Mouse (Mus musculus) spleen, embryonic (tissue): ENCODE data around the gene Myo5a.

Source experiments
- CTCF ChIA-PET: fragments of 350-600 bp; sonication (Branson Sonifier 250); formaldehyde crosslinking; loops from one replicate; lab custom pipeline; 2022; lab: Charles Lee

Myo5a gene

DNA sequence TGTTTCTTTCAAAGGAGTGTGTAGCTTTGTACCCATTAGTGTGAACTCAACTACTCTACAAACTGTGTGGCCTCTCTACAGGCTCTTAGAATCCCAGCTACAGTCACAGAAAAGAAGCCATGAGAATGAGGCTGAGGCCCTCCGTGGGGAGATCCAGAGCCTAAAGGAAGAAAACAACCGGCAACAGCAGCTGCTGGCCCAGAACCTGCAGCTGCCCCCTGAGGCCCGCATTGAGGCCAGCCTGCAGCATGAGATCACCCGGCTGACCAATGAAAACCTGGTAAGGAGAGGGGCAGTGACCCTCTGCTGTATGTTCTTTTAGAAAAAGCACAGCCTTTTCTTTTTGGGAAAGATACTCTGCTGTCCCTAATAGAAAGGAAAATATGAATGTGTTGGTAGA lies 123.0 kb downstream of the Myo5a start:
- CTCF ChIA-PET = no interaction called here

DNA sequence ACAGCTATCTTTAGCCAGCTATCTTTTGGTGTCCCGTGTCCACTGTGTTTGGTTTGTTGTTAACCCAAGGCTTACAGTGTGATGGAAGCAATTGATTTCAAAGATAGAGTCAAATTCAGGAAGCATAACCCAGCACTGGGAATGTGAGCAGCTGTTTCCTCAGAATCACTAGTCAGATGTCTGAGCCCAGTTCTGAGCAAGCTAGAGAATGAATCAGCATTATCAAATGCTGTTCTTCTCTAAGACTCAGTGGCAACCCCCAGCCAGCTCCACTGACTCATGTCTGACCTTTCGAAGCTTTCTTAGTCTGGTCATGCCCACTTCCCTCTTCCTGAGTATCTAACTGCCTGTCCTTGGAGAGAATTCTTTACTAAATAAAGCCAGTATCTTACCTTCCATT lies 125.5 kb downstream of the Myo5a start:
- CTCF ChIA-PET = no interaction called here

DNA sequence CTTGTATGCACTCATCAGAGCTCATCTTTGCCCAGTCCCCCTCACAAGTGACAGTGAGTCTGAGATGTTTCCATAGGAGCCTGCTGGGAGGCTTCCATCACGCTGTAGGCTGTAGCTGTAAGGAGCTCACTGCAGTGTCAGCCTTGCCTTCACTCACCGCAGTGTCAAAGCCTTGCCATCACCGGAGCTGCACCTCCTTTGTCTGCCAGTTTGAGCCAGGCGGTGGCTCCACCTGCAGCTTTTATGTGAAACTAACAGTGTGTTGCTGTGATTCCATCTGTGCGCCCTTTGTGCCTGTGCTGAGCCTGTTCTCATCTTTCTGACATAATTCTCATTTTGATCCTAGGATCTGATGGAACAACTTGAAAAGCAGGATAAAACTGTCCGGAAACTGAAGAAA lies 126.5 kb downstream of the Myo5a start:
- CTCF ChIA-PET = interaction anchor here (0.8 kb wide), 1 partner anchor 18 kb away, joined by 3 read pairs; no protein-coding TSS in a partner anchor

GRCm38 (mm10) chr9:75201506-75201905 lies 130.7 kb downstream of the Myo5a start:
- CTCF ChIA-PET = no interaction called here

GRCm38 (mm10) chr9:75202036-75202435 lies 131.2 kb downstream of the Myo5a start:
- CTCF ChIA-PET = no interaction called here

GRCm38 (mm10) chr9:75209246-75209645 lies 138.4 kb downstream of the Myo5a start:
- CTCF ChIA-PET = no interaction called here

- CTCF ChIA-PET = interaction anchor here (0.7 kb wide), 1 partner anchor 156 kb away, joined by 3 read pairs; no protein-coding TSS in a partner anchor
Observed at GRCm38 (mm10) chr9:75210269-75210668, 139.5 kb downstream of the Myo5a start.

DNA sequence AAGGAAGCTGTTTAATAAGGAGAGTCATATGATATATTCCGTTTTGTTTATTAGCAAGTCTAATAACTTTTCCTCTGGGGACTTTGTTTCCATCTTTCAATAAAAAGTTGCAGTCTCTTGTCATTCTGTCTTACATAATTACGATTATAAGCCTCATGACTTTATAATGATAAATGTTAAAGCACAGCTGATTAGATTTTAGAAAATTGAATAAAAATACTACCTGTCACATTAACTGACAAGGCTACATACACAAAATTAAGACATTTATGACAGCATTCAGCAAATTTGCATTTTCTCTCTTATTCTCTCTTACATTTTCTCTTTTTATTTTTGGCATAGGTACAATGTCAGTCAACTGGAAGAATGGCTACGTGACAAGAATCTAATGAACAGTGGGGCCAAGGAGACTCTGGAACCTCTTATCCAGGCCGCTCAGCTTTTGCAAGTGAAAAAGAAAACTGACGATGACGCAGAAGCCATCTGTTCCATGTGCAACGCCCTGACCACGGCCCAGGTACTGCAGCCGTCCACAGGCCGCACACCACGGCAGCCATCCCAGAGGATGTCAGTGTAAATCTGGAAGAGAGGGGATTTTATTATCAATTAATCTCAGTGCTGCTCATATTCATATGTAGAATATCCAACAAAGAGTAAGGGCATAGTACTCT lies 144.1 kb downstream of the Myo5a start:
- CTCF ChIA-PET = interaction anchor here (0.6 kb wide), 1 partner anchor 306 kb away, joined by 3 read pairs; no protein-coding TSS in a partner anchor

- CTCF ChIA-PET = no interaction called here
Observed at GRCm38 (mm10) chr9:75219942-75220341, 149.1 kb downstream of the Myo5a start.

DNA sequence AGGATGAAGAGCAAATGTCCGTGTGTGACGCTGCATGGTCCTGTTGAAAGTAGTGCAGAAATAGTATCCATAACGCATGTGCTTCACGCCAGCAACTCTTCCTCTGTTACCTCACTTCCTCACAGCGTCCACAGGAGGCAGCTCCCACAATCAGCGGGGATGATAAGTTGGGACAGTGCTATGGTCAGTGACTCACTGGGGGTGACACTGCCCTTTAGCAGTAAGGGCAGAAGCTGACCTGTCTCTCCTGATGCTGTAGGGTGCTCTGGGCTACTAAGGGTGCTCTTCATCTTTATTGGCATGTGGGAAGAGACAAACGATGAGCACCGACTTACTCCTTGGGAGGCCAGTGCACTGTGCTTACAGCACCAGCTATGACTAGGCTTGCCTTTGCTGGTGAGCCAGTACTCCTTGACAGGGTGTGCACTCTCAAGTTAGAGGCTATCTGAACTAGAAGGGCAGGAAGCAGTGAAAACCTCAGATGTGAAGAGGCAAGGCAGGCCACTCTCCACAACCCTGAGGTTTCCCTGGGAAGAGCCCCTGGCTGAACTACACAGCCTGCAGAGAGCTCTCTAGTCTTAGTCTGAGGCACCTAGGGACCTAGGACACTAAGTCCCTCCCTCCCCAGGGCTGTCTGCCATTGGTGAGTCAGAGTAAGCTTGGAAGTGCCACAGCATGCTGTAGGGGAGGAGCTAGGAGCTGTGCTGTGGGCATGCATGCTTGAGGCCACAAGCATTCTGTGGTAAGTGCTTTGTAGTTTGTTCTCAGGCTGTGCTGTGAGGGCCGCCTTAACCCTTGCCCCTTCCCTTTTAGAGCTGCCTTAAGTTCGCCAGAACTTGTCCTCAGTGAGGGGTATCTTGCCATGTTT lies 150.8 kb downstream of the Myo5a start:
- CTCF ChIA-PET = no interaction called here

DNA sequence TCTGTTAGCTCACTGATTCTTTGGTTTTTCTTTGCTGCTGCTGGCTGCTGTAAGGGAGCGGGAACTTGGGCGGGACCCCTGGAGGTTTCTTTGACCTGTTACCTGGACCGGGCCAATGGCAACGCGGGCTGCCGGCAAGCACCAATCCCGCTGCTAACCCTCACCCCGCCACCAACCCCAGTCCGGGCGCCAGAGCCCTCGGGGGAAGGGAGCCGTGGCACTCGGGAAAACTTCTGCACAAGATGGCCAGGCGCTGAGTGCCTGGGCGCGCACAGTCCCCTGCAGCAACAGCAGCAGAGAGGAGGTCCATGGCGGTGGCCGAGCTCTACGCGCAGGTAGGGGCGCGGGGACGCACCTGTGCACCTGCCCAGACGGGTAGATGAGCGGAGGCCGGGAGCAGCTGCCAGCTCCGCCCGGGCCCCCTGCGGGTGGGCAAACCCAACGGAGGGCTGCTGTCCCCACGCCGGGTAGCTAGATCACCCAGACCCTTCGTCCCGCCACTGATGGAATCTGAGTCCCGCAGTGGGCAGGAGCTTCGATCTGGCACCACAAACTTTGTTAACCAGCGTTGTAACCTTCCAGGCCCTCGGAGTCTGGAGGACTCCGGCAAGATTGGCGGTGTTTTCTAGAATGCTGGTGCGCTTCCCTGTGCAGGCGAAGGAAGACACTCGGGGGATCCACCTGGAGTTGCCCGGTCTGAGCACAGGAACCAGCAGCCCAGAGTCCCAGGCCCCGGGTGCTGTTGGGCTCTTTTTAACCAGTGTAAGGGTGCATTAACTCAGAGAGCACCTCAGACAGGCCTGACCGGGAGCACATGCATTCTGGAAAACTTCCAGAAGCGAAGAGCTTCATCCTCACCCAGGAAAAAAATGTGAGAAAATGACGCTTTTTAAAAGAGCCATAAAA lies 161.3 kb downstream of the Myo5a start, which contains the start of gene Myo5c:
TSS of gene Myo5c (plus strand) at position 180 of the 906 bp plus-strand sequence.
- CTCF ChIA-PET = no interaction called here

DNA sequence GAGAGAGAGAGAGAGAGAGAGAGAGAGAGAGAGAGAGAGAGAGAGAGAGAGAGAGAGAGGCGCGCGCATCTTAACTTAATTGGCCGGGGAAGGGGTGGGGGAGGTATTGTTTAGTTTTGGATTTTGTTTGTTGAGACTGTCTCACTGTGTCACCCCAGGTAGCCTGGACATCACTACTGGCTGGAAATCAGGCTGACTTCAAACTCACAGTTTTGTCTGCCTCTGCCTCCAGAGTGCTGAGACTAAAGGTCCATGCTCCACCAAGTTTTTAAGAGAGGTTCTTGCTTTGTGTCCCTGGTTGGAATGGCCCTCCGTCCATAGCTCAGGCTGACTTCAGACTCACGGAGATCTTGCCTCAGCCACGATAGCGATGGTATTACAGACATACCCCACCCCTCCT lies 162.0 kb downstream of the Myo5a start:
- CTCF ChIA-PET = no interaction called here

DNA sequence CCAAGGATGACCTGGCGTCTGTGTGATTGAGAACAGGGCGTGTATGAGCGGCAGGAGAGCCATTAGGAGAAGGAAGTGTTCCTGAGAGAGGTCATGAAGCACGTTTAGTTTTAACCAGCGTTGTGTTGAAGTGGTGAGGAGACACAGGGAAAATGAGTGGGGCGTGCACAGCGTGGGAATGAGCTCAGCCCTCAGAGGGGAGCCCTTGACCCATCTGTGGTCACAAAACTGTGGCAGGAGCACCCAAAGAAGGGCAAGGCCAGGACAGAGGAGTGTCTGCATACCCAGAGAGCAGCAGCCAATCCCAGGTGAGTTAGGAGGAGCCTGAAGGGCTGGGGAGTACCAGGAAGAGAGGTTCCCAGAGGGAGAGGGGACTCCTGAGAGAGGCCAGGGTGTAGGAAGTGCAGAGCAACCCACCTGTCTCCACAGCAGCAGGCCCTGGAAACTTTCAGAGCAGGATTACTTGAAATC lies 163.5 kb downstream of the Myo5a start:
- CTCF ChIA-PET = no interaction called here

GRCm38 (mm10) chr9:75234983-75235627 lies 164.3 kb downstream of the Myo5a start:
- CTCF ChIA-PET = no interaction called here

DNA sequence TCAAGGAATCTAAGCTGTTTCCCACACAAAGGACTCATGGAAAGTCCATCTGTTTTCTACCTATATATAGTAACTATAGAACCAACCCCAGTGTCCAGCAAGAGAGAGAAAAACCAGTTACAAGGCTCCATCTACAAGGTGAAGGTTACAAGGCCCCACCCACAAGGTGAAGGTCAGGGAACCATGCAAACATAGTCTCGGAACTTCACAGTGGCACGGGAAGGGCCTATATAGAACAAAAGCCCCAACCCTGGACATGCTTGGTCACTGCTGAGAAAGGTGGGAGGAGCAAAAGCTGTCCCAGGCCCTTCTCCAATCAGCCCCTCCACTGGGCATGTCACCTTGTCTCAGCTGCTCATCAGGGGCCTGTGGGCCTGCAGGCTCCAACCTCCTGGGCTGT lies 164.9 kb downstream of the Myo5a start:
- CTCF ChIA-PET = no interaction called here

GRCm38 (mm10) chr9:75236416-75237308 lies 165.8 kb downstream of the Myo5a start:
- CTCF ChIA-PET = no interaction called here

GRCm38 (mm10) chr9:75238179-75238578 lies 167.4 kb downstream of the Myo5a start:
- CTCF ChIA-PET = no interaction called here

DNA sequence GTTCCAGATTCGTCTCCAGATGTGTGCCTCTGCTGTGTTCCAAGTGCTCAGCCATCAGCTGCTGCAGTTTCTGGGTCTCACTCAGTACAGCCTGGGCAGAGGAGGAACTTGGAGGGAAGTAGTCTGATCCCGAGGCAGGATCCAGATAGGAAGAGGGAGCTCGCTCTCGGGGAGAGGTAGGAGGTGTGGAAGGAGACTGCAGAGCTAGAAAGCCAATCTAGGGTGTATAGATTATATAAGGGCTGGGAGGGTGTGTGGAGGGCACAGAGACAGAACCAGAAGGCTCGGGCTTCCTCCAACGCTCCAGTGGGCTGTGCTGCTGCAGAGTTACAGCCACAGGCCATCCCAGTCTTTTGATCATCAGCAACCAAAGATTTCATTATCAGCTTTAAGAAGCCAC lies 172.2 kb downstream of the Myo5a start:
- CTCF ChIA-PET = no interaction called here

DNA sequence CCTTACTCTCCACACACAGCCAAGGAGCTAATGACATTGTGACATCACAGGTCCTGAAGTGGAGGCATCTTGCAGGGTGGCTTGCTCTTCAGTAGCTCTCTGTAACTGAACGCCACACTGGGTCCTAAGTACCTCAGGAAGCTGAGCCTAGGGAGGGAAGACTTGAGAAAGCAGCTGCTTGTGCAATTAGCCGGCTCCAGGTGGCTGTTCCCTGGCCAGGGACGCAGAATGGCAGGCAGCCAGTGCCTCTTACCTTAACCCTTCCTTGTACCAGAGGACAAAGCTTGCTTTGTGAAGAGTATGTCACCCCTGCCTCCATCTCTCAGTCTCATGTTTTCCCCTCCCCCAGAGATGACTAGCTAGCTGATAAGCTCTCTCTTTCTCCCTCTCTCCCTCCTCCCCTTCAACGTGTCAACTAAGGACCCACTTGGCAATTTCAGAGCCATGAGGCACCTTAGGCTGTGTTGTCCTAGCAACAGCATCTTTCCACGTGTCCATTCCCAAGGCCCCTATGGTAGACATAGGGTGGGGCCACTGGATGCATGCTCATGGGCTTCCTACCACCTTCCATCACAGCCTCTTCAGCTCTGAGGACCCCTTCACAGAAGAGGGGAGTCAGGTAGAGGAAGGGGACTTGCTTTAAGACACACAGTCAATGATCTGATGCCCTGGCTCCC lies 173.1 kb downstream of the Myo5a start:
- CTCF ChIA-PET = no interaction called here
